Mouse (Mus musculus) CH12.LX (cell line): Measurements from ENCODE around the gene Srsf2.

Source experiments
- CTCF ChIP-seq, 2 experiments: IDR thresholded peaks in 1 of 2; conservative IDR thresholded peaks in 1 of 2; 2 replicates each; pipeline ENCODE4 v1.5.1; 2011 to 2012; ENCODE audit warnings: low read depth in 2 of 2, low read length in 2 of 2, improper control_type of control experiment in 1 of 2, inconsistent platforms in 1 of 2, mild to moderate bottlenecking in 1 of 2, moderate library complexity in 1 of 2
- ELF1 ChIP-seq: IDR thresholded peaks from 2 replicates; pipeline ENCODE4 v1.6.1; 2014; ENCODE audit warnings: low read depth, mild to moderate bottlenecking, inconsistent platforms, low read length, improper control_type of control experiment
- EP300 ChIP-seq: IDR thresholded peaks from 2 replicates; pipeline ENCODE4 v1.6.1; 2011; ENCODE audit warnings: low read length, improper control_type of control experiment
- JUN ChIP-seq: IDR thresholded peaks from 2 replicates; pipeline ENCODE4 v1.6.1; 2011; ENCODE audit warnings: low read depth, mild to moderate bottlenecking, low read length, improper control_type of control experiment, moderate library complexity; ENCODE audit not compliant: insufficient read depth
- KAT2A ChIP-seq: IDR thresholded peaks from 2 replicates; pipeline ENCODE4 v1.6.1; 2012; ENCODE audit warnings: low read length, improper control_type of control experiment, inconsistent platforms; ENCODE audit not compliant: insufficient replicate concordance
- MXI1 ChIP-seq: IDR thresholded peaks from 2 replicates; pipeline ENCODE4 v1.6.1; 2011; ENCODE audit warnings: mild to moderate bottlenecking, low read depth, low read length, improper control_type of control experiment
- MYC ChIP-seq: IDR thresholded peaks from 2 replicates; pipeline ENCODE4 v1.6.1; 2011; ENCODE audit warnings: low read depth, mild to moderate bottlenecking, improper control_type of control experiment, low read length
- NELFE ChIP-seq: IDR thresholded peaks from 2 replicates; pipeline ENCODE4 v1.6.1; 2011; ENCODE audit warnings: low read depth, low read length, improper control_type of control experiment
- POLR2A ChIP-seq: IDR thresholded peaks from 2 replicates; pipeline ENCODE4 v1.6.1; 2011; ENCODE audit warnings: low read depth, mild to moderate bottlenecking, improper control_type of control experiment, low read length
- USF2 ChIP-seq: conservative IDR thresholded peaks from 2 replicates; pipeline ENCODE4 v1.6.1; 2011; ENCODE audit warnings: low read depth, low read length, improper control_type of control experiment

DNA sequence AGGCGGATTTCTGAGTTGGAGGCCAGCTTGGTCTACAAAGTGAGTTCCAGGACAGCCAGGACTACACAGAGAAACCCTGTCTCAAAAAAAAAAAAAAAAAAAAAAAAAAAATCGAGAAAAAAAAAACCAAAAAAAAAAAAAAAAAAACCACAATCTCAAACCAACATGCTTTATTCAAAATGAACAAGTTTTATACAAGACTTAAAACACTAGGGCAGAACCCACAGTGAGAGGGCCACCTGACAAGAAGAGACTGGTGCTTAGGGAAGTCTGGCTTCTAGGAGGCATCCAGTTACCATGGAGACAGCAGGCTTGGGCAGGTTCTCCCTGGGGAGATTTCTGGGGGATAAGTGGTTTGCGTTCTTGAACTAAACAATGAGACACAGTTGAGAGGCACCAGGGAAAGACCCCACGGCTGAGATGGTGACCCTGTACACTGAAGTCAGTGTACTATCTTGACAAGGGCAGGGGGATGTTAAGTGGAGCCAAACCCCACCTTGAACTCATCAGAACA lies 20.7 kb downstream of the Srsf2 start:
- TF ChIP-seq EP300 (no peak; the same call in 1 of the 2 replicates), CTCF (conservative IDR thresholded peaks at IDR 0.05 in 1 of 2, IDR thresholded peaks at IDR 0.05 in 1 of 2; ENCODE audit: low read depth in 2 of 2, low read length in 2 of 2) (no peak), MYC (no peak), NELFE (no peak), JUN (no peak), POLR2A (no peak), MXI1 (peak; percentile 61; the same call in 1 of the 2 replicates), USF2 (no peak), ELF1 (no peak), KAT2A (no peak)
